Mouse (Mus musculus) thymus, adult 2 months (tissue): ENCODE measurements around the gene Zfp286.

ENCODE experiments used
- CTCF ChIP-seq: fragments of 200-500 bp; IDR thresholded peaks from 2 replicates; pipeline ENCODE4 v1.5.1; 2012; ENCODE audit warnings: mild to moderate bottlenecking, control low read depth, low read length, moderate library complexity, borderline replicate concordance; ENCODE audit not compliant: control insufficient read depth, poor library complexity, insufficient read depth; ENCODE audit errors: extremely low read depth
- POLR2A ChIP-seq: fragments of 200-500 bp; IDR thresholded peaks from 2 replicates; pipeline ENCODE4 v1.6.1; 2012; ENCODE audit warnings: mild to moderate bottlenecking, low read length, control low read depth, moderate library complexity; ENCODE audit not compliant: control insufficient read depth, poor library complexity, insufficient read depth; ENCODE audit errors: extremely low read depth

GRCm38 (mm10) chr11:62741186-62741585, 48.1 kb downstream of the Zfp286 start:
- TF ChIP-seq CTCF (no peak), POLR2A (no peak)
